Mouse (Mus musculus): ENCODE results near the gene Snapc3. TPM values are rescaled to one million over a fixed set of nuclear protein-coding genes. Genes with fewer than 3 reads are reported as not detected.
"Not testable (repeated sequence)": the region's sequence is repeated elsewhere in the genome, so short reads cannot be mapped to it uniquely, and the experiment has no call there.

Snapc3 gene
- polyA plus RNA-seq, 1 experiment from 2014 or later = 75.2 TPM

- peak; percentile 96 for DNase-seq (ENCODE audit: low spot score, missing footprints)
- H3K27ac ChIP-seq (ENCODE audit: low read depth, low read length) = peak overlapping the region; percentile 63; the same call in 1 of the 2 replicates
- H3K9me3 ChIP-seq (ENCODE audit: control insufficient read depth, low read length) = no peaks in the 10 kb centered on the region
Observed at GRCm38 (mm10) chr4:83500154-83501036, 82.9 kb downstream of the Snapc3 start.

DNA sequence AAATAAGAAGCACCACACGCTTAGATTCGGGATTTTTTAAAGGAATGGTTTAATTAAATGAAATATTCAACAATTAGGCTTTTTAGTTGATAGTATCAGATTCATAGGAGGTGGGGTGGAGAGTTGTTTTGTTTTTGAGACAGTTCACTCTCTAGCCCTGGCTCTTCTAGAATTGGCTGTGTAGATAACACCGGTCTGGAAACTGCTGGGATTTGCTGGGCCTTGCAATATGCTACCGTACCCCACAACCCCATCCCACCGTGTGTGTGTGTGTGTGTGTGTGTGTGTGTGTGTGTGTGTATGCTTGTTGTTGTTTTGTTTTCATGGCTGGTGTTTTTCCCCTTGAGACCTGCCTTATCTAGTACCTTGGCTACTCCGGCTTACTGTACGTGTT is 83.5 kb downstream of the Snapc3 start:
- 33% methylated on average over 7 of the region's 7 CpGs for WGBS
- ATAC-seq (ENCODE audit: low FRiP score) = peak; percentile 72
- H3K27ac ChIP-seq (ENCODE audit: low read depth, low read length) = no peak overlapping the region; the same call in 1 of the 2 replicates

More at GRCm38 (mm10) chr4:83500154-83501036, 82.9 kb downstream of the Snapc3 start:
- WGBS = 6% methylated on average over 22 of the region's 22 CpGs
- Histone ChIP-seq H3K9ac (ENCODE audit: low read length) (peak overlapping the region; percentile 54), H3K27me3 (ENCODE audit: control insufficient read depth, insufficient read depth, low read length) (no peaks in the 10 kb centered on the region), H3K36me3 (ENCODE audit: control insufficient read depth, insufficient read depth, low read length) (no peaks in the 10 kb centered on the region), H3K4me3 (ENCODE audit: low read depth, low read length) (peak overlapping the region; percentile 25), H3K4me1 (ENCODE audit: control insufficient read depth, insufficient read depth, low read length) (peaks cover 5% of the 10 kb centered on the region; the same call in 1 of the 2 replicates), H3K4me2 (peak overlapping the region; percentile 47)
- peak; percentile 93 for ATAC-seq (ENCODE audit: low FRiP score)

GRCm38 (mm10) chr4:83509600-83509999 is 92.1 kb downstream of the Snapc3 start:
- no peak overlapping the region for H3K4me3 ChIP-seq (ENCODE audit: low read depth, low read length)
- H3K4me1 ChIP-seq (ENCODE audit: control insufficient read depth, insufficient read depth, low read length) = no peaks in the 10 kb centered on the region
- no peak overlapping the region for H3K27ac ChIP-seq (ENCODE audit: low read depth, low read length)
- DNase-seq (ENCODE audit: low spot score, missing footprints) (no peak), ATAC-seq (ENCODE audit: low FRiP score) (no peak)
- no peak overlapping the region for H3K9ac ChIP-seq (ENCODE audit: low read length)
- H3K4me2 ChIP-seq = no peak overlapping the region
- H3K27me3 ChIP-seq (ENCODE audit: control insufficient read depth, insufficient read depth, low read length) = no peaks in the 10 kb centered on the region
- 50% methylated on average over 2 of the region's 2 CpGs for WGBS
- no peaks in the 10 kb centered on the region for H3K9me3 ChIP-seq (ENCODE audit: control insufficient read depth, low read length)
- H3K36me3 ChIP-seq (ENCODE audit: control insufficient read depth, insufficient read depth, low read length) = no peaks in the 10 kb centered on the region

More for the DNA sequence above, 83.5 kb downstream of the Snapc3 start:
- H3K27me3 ChIP-seq (ENCODE audit: control insufficient read depth, insufficient read depth, low read length) = no peaks in the 10 kb centered on the region
- no peak for DNase-seq (ENCODE audit: low spot score, missing footprints)
- peak overlapping the region; percentile 47 for H3K4me2 ChIP-seq
- no peak overlapping the region for H3K4me3 ChIP-seq (ENCODE audit: low read depth, low read length)
- H3K4me1 ChIP-seq (ENCODE audit: control insufficient read depth, insufficient read depth, low read length) = peaks cover 5% of the 10 kb centered on the region; the same call in 1 of the 2 replicates
- H3K9me3 ChIP-seq (ENCODE audit: control insufficient read depth, low read length) = no peaks in the 10 kb centered on the region
- H3K9ac ChIP-seq (ENCODE audit: low read length) = no peak overlapping the region
- H3K36me3 ChIP-seq (ENCODE audit: control insufficient read depth, insufficient read depth, low read length) = no peaks in the 10 kb centered on the region

- H3K4me1 ChIP-seq (ENCODE audit: control insufficient read depth, insufficient read depth, low read length) = no peaks in the 10 kb centered on the region
- no peak overlapping the region for H3K9ac ChIP-seq (ENCODE audit: low read length)
- H3K27ac ChIP-seq (ENCODE audit: low read depth, low read length) = no peak overlapping the region
- no peak for ATAC-seq (ENCODE audit: low FRiP score)
- H3K9me3 ChIP-seq (ENCODE audit: control insufficient read depth, low read length) = no peaks in the 10 kb centered on the region
- H3K27me3 ChIP-seq (ENCODE audit: control insufficient read depth, insufficient read depth, low read length) = no peaks in the 10 kb centered on the region
- no peak overlapping the region for H3K4me3 ChIP-seq (ENCODE audit: low read depth, low read length)
- no peaks in the 10 kb centered on the region for H3K36me3 ChIP-seq (ENCODE audit: control insufficient read depth, insufficient read depth, low read length)
- H3K4me2 ChIP-seq = no peak overlapping the region
- DNase-seq (ENCODE audit: low spot score, missing footprints) = no peak
- WGBS = 25% methylated on average over 8 of the region's 8 CpGs
Observed at GRCm38 (mm10) chr4:83511083-83511482, 93.6 kb downstream of the Snapc3 start.

GRCm38 (mm10) chr4:83512217-83512616 is 94.7 kb downstream of the Snapc3 start:
- WGBS = 87% methylated on average over 3 of the region's 3 CpGs
- Histone ChIP-seq H3K27me3 (ENCODE audit: control insufficient read depth, insufficient read depth, low read length) (no peaks in the 10 kb centered on the region), H3K4me2 (no peak overlapping the region), H3K27ac (ENCODE audit: low read depth, low read length) (no peak overlapping the region), H3K4me1 (ENCODE audit: control insufficient read depth, insufficient read depth, low read length) (no peaks in the 10 kb centered on the region), H3K9me3 (ENCODE audit: control insufficient read depth, low read length) (no peaks in the 10 kb centered on the region), H3K4me3 (ENCODE audit: low read depth, low read length) (no peak overlapping the region), H3K36me3 (ENCODE audit: control insufficient read depth, insufficient read depth, low read length) (no peaks in the 10 kb centered on the region), H3K9ac (ENCODE audit: low read length) (no peak overlapping the region)
- no peak for DNase-seq (ENCODE audit: low spot score, missing footprints)
- no peak for ATAC-seq (ENCODE audit: low FRiP score)

- Histone ChIP-seq H3K4me3 (ENCODE audit: low read depth, low read length) (no peak overlapping the region), H3K27ac (ENCODE audit: low read depth, low read length) (no peak overlapping the region), H3K4me1 (ENCODE audit: control insufficient read depth, insufficient read depth, low read length) (no peaks in the 10 kb centered on the region), H3K27me3 (ENCODE audit: control insufficient read depth, insufficient read depth, low read length) (no peaks in the 10 kb centered on the region), H3K9me3 (ENCODE audit: control insufficient read depth, low read length) (no peaks in the 10 kb centered on the region), H3K36me3 (ENCODE audit: control insufficient read depth, insufficient read depth, low read length) (no peaks in the 10 kb centered on the region), H3K9ac (ENCODE audit: low read length) (no peak overlapping the region), H3K4me2 (no peak overlapping the region)
- ATAC-seq (ENCODE audit: low FRiP score) (no peak), DNase-seq (ENCODE audit: low spot score, missing footprints) (no peak)
- 73% methylated on average over 2 of the region's 2 CpGs for WGBS
Observed at GRCm38 (mm10) chr4:83512644-83513043, 95.1 kb downstream of the Snapc3 start.

GRCm38 (mm10) chr4:83514183-83514582 is 96.7 kb downstream of the Snapc3 start:
- no peak for ATAC-seq (ENCODE audit: low FRiP score)
- H3K27me3 ChIP-seq (ENCODE audit: control insufficient read depth, insufficient read depth, low read length) = no peaks in the 10 kb centered on the region
- no peak overlapping the region for H3K4me2 ChIP-seq
- no peak overlapping the region for H3K4me3 ChIP-seq (ENCODE audit: low read depth, low read length)
- DNase-seq (ENCODE audit: low spot score, missing footprints) = no peak
- no peaks in the 10 kb centered on the region for H3K36me3 ChIP-seq (ENCODE audit: control insufficient read depth, insufficient read depth, low read length)
- no peaks in the 10 kb centered on the region for H3K4me1 ChIP-seq (ENCODE audit: control insufficient read depth, insufficient read depth, low read length)
- H3K9ac ChIP-seq (ENCODE audit: low read length) = no peak overlapping the region
- WGBS = 86% methylated on average over 1 of the region's 1 CpGs
- H3K27ac ChIP-seq (ENCODE audit: low read depth, low read length) = no peak overlapping the region
- H3K9me3 ChIP-seq (ENCODE audit: control insufficient read depth, low read length) = no peaks in the 10 kb centered on the region

DNA sequence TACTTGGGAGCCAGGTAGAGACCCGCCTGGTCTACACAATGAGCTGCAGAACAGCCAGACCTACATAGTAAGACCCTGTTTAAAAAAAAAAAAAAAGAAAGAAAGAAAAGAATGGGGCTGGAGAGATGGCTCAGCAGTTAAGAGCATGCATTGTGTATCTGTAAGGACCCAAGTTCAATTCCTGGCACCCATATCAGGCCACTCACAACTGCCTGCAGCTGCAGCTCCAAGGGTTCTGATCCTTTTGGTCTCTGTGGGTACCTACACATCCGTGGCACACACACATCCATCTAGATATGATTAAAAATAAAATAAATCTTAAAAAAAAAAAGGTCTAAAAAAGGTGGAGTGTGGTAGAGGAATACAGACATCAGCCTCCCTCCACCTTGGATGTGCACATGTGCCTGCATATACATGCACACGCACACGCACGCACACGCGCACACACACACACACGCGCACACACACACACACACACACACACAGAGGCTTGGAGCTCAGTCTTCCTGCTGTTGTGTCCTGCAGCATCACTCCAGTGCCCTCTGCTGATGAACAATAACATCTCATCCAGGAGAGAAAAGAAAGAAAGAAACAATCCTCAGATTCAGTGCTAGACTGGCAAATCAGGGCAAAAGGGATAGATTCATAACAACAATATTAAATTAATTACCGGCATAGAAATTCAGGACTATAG is 97.6 kb downstream of the Snapc3 start:
- H3K4me3 ChIP-seq (ENCODE audit: low read depth, low read length) = no peak overlapping the region
- H3K4me2 ChIP-seq = no peak overlapping the region
- no peaks in the 10 kb centered on the region for H3K27me3 ChIP-seq (ENCODE audit: control insufficient read depth, insufficient read depth, low read length)
- H3K4me1 ChIP-seq (ENCODE audit: control insufficient read depth, insufficient read depth, low read length) = no peaks in the 10 kb centered on the region
- ATAC-seq (ENCODE audit: low FRiP score) (no peak), DNase-seq (ENCODE audit: low spot score, missing footprints) (peak; percentile 88)
- no peaks in the 10 kb centered on the region for H3K36me3 ChIP-seq (ENCODE audit: control insufficient read depth, insufficient read depth, low read length)
- H3K9me3 ChIP-seq (ENCODE audit: control insufficient read depth, low read length) = no peaks in the 10 kb centered on the region
- H3K27ac ChIP-seq (ENCODE audit: low read depth, low read length) = no peak overlapping the region
- H3K9ac ChIP-seq (ENCODE audit: low read length) = no peak overlapping the region
- 86% methylated on average over 10 of the region's 10 CpGs for WGBS

DNA sequence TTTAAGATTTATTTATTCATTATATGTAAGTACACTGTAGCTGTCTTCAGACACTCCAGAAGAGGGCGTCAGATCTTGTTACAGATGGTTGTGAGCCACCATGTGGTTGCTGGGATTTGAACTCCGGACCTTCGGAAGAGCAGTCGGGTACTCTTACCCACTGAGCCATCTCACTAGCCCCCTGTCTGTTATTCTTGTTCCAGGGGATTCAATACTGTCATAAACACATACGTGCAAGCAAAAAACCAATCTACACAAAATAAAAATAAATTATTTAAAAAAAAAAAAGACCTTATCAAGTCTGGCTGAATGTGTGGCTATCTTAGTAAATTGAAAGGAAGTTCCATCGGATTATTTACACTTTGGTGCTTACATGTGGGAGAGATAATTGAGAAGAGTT is 98.6 kb downstream of the Snapc3 start:
- not testable (repeated sequence) for H3K4me2 ChIP-seq; H3K27ac ChIP-seq (ENCODE audit: low read depth, low read length); DNase-seq (ENCODE audit: low spot score, missing footprints); H3K27me3 ChIP-seq (ENCODE audit: control insufficient read depth, insufficient read depth, low read length); H3K36me3 ChIP-seq (ENCODE audit: control insufficient read depth, insufficient read depth, low read length); H3K9me3 ChIP-seq (ENCODE audit: control insufficient read depth, low read length); H3K4me1 ChIP-seq (ENCODE audit: control insufficient read depth, insufficient read depth, low read length); ATAC-seq (ENCODE audit: low FRiP score); H3K4me3 ChIP-seq (ENCODE audit: low read depth, low read length); H3K9ac ChIP-seq (ENCODE audit: low read length)
- WGBS = 96% methylated on average over 4 of the region's 6 CpGs
